Mouse (Mus musculus): ENCODE results near the gene Mid1. TPM values are rescaled to one million over a fixed set of nuclear protein-coding genes. Genes with fewer than 3 reads are reported as not detected.
"Not testable (repeated sequence)": the region's sequence is repeated elsewhere in the genome, so short reads cannot be mapped to it uniquely, and the experiment has no call there.

Gene Mid1
- polyA plus RNA-seq, 1 experiment from 2014 or later = 22.3 TPM

DNA sequence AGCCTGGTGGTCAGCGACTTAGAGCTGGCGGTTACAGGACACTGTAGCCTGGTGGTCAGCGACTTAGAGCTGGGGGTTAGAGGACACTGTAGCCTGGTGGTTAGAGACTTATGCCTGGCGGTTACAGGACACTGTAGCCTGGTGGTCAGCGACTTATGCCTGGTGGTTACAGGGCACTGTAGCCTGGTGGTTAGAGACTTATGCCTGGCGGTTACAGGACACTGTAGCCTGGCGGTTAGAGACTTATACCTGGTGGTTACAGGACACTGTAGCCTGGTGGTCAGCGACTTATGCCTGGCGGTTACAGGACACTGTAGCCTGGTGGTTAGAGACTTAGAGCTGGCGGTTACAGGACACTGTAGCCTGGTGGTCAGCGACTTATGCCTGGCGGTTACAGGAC is 330.9 kb downstream of the Mid1 start:
- not testable (repeated sequence) for DNase-seq (ENCODE audit: extremely low spot score, low spot score); H3K27me3 ChIP-seq (ENCODE audit: poor library complexity, severe bottlenecking); H3K27ac ChIP-seq; H3K4me3 ChIP-seq
- H3K4me1 ChIP-seq = peaks cover 15% of the 10 kb centered on the region
- 89% methylated on average over 11 of the region's 12 CpGs for WGBS
- H3K9me3 ChIP-seq = peaks cover 48% of the 10 kb centered on the region
- peaks cover 57% of the 10 kb centered on the region for H3K36me3 ChIP-seq (replicated peaks)

DNA sequence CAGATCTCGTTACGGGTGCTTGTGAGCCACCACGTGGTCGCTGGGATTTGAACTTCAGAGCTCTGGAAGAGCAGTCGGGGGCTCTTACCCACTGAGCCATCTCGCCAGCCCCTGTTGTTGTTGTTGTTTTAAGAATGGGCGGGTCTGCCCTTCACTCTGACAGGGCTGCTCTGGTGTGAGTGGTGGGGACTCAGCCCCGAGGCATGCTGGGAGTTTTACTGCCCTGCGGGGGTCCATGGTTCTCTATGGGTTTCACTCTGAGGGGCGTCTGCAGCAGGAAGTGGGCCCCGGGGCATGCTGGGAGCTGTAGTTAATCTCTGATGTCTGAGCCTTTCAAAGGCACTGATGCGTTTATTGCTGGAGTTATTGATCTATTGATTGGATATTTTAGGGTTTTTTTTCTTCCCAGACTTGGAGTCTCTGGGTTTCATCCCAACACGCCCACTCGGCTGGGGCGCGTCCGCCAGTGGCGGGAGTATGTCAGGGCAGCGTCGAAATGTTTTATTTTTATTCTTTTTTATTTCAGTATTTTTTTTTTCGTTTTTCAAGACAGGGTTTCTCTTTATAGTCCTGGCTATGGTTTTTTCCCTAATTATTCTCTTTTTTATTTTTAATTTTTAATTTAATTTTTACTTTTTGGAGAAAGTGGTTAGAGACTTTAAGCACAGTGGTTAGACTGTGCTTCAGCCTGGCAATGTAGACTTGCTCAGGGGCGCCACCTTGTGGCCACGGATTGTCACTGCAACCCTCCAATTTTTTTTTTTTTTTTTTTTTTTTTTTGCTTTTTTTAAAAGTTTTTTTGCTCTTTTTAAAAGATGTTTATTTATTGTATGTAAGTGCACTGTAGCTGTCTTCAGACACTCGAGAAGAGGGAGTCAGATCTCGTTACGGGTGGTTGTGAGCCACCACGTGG is 332.6 kb downstream of the Mid1 start:
- 63% methylated on average over 27 of the region's 27 CpGs for WGBS
- not testable (repeated sequence) for H3K27me3 ChIP-seq (ENCODE audit: poor library complexity, severe bottlenecking); H3K27ac ChIP-seq; H3K4me3 ChIP-seq
- H3K36me3 ChIP-seq (replicated peaks) = peaks cover 67% of the 10 kb centered on the region
- peaks cover 13% of the 10 kb centered on the region for H3K4me1 ChIP-seq
- DNase-seq (ENCODE audit: extremely low spot score, low spot score) = peak; percentile 86
- H3K9me3 ChIP-seq = peaks cover 57% of the 10 kb centered on the region

DNA sequence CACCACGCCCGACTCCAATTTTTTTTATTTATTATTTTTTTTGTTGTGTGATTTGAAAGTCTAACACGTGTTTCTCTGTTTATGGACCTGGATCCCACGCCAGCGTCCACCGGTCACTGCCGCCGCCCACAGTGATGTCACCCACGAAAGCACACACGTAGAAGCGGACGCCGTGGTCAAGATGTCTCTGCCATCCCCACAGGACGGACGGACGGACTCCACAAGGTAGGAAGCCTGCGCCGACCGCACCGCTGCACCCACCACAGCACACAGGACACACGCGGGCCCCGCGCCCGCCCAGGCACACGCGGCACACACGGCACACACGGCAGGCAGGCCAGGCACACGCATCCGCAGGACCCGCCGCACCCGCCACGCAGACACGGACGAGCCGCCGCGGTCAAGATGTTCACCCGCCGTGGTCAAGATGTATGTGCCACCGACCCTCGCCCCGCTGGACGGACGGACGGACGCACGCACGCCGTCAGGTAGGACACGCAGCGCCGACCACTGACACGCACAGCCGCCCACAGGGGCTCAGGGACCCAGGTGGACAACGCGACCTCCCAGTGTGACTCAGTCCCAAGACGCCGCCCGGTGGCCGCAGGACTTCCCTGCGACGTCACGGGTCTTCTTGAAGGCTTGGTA is 333.7 kb downstream of the Mid1 start:
- not testable (repeated sequence) for H3K4me3 ChIP-seq; H3K27ac ChIP-seq; H3K27me3 ChIP-seq (ENCODE audit: poor library complexity, severe bottlenecking)
- DNase-seq (ENCODE audit: extremely low spot score, low spot score) = peak; percentile 55
- Histone ChIP-seq H3K4me1 (peaks cover 13% of the 10 kb centered on the region), H3K36me3 (replicated peaks) (peaks cover 67% of the 10 kb centered on the region), H3K9me3 (peaks cover 57% of the 10 kb centered on the region)
- WGBS = 88% methylated on average over 66 of the region's 66 CpGs

DNA sequence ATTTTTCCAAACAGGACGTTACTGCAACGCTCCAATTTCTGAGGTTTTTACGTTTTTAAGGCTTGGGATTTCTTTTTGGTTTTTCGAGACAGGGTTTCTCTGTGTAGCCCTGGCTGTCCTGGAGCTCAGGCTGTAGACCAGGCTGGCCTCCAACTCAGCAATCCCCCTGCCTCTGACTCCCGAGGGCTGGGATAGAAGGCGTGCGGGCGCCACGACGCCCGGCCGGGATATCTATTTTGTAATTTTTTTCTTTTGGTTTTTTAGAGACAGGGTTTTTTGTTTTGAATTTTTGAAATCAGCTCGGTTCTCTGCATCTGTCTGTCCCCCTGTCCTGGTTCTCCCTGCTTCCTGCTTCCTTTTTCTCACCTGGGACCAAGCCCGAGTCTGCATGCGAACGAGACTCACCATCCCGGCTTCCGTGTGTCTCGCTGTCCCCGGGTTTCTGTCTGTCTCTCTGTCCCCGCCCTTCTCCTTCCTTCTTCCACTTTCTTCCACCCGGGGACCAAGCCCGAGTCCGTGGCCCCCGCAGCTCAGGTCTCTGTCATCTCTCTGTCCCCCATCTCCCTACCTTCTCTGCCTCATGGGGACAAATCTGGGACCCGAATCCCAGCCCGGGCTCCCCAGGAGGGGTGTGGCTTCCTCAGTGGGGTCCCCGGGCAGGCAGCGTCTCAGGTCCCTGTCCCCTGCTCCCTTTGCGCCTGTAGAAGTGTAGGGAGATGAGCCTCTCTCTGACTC is 334.4 kb downstream of the Mid1 start:
- H3K27me3 ChIP-seq (ENCODE audit: poor library complexity, severe bottlenecking); H3K27ac ChIP-seq; H3K4me3 ChIP-seq: not testable (repeated sequence)
- Histone ChIP-seq H3K36me3 (replicated peaks) (peaks cover 64% of the 10 kb centered on the region), H3K9me3 (peaks cover 54% of the 10 kb centered on the region), H3K4me1 (peaks cover 13% of the 10 kb centered on the region)
- peak; percentile 67 for DNase-seq (ENCODE audit: extremely low spot score, low spot score)
- WGBS = 86% methylated on average over 30 of the region's 30 CpGs

DNA sequence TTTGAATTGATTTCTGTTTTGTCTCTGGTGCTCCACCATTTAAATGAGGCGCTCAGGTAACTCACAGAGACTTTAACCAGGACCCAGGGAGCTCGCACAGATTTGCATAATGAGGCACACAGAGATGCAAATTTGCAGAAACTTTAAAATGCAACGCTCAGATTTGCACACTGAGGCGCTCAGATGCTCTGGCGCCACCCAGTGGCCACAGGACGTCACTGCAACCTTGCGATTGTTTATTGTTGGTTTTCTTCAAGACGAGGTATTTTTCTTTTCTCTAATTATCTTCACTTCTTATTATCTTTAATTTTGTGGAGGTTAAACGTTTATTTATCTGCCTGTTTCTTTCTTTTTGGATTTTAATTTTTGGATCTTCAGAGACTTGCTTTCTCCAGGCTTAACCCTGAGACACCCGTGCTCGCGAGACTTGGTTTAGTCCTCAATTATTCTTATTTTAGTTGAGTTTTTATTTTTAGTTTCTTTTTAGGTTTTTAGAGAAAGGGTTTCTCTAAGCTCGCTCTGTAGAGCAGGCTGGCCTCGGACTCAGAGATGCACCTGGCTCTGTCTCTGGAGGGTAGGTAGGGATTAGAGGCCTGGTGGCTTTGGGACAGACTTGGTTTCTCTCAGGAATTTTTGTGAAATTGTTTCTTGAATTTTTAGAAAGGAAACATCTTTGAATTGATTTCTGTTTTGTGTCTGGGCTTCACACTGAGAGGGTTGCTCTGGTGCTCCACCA is 335.1 kb downstream of the Mid1 start:
- H3K36me3 ChIP-seq (replicated peaks) = peaks cover 61% of the 10 kb centered on the region
- not testable (repeated sequence) for H3K27ac ChIP-seq; H3K27me3 ChIP-seq (ENCODE audit: poor library complexity, severe bottlenecking); H3K4me3 ChIP-seq; DNase-seq (ENCODE audit: extremely low spot score, low spot score)
- H3K9me3 ChIP-seq = peaks cover 54% of the 10 kb centered on the region
- peaks cover 13% of the 10 kb centered on the region for H3K4me1 ChIP-seq
- 59% methylated on average over 14 of the region's 14 CpGs for WGBS

DNA sequence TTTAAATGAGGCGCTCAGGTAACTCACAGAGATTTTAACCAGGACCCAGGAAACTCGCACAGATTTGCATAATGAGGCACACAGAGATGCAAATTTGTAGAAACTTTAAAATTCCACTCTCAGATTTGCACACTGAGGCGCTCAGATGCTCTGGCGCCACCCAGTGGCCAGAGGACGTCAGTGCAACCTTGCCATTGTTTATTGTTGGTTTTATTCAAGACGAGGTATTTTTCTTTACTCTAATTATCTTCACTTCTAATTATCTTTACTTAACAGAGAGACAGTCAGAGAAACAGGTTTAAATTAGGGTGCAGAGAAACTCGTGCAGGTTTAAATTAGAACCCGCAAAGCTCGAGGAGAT is 335.7 kb downstream of the Mid1 start:
- not testable (repeated sequence) for H3K27ac ChIP-seq
- WGBS = 54% methylated on average over 9 of the region's 9 CpGs

DNA sequence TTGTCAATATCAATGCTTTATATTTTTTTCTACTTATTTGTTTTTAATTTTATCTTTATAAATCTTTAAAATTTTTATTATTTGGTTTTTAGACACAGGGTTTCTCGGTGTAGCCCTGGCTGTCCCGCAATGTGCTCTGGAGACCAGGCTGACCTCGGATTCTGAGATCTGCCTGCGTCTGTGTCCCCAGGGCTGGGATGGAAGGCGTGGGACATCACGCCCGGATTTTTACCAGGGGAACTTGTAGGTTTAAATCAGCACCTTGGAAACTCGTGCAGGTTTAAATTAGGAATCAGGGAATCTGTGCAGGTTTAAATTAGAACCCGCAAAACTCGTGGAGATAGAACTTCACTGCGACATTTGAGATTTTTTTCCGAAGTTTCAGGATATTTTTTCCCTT is 336.2 kb downstream of the Mid1 start:
- not testable (repeated sequence) for H3K27me3 ChIP-seq (ENCODE audit: poor library complexity, severe bottlenecking); H3K27ac ChIP-seq; H3K4me3 ChIP-seq
- 79% methylated on average over 12 of the region's 12 CpGs for WGBS
- peaks cover 13% of the 10 kb centered on the region for H3K4me1 ChIP-seq
- peak; percentile 44 for DNase-seq (ENCODE audit: extremely low spot score, low spot score)
- peaks cover 52% of the 10 kb centered on the region for H3K9me3 ChIP-seq
- peaks cover 58% of the 10 kb centered on the region for H3K36me3 ChIP-seq (replicated peaks)

More for the DNA sequence above, 335.7 kb downstream of the Mid1 start:
- H3K27me3 ChIP-seq (ENCODE audit: poor library complexity, severe bottlenecking); H3K4me3 ChIP-seq: not testable (repeated sequence)
- DNase-seq (ENCODE audit: extremely low spot score, low spot score) = peak; percentile 82
- H3K36me3 ChIP-seq (replicated peaks) = peaks cover 61% of the 10 kb centered on the region
- peaks cover 13% of the 10 kb centered on the region for H3K4me1 ChIP-seq
- H3K9me3 ChIP-seq = peaks cover 54% of the 10 kb centered on the region

DNA sequence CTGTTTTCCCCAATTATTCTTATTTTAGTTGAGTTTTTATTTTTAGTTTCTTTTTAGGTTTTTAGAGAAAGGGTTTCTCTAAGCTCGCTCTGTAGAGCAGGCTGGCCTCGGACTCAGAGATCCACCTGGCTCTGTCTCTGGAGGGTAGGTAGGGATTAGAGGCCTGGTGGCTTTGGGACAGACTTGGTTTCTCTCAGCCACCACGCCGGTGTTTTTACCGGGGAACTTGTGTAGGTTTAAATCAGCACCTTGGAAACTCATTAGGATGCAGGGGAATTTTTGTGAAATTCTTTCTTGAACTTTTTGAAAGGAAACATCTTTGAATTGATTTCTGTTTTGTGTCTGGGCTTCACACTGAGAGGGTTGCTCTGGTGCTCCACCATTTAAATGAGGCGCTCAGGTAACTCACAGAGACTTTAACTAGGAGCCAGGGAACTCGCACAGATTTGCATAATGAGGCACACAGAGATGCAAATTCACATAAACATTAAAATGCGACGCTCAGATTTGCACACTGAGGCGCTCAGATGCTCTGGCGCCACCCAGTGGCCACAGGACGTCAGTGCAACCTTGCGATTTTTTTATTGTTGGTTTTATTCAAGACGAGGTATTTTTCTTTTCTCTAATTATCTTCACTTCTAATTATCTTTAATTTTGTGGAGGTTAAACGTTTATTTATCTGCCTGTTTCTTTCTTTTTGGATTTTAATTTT is 336.9 kb downstream of the Mid1 start:
- H3K27me3 ChIP-seq (ENCODE audit: poor library complexity, severe bottlenecking); H3K27ac ChIP-seq; H3K4me3 ChIP-seq: not testable (repeated sequence)
- Histone ChIP-seq H3K9me3 (peaks cover 48% of the 10 kb centered on the region), H3K36me3 (replicated peaks) (peaks cover 54% of the 10 kb centered on the region), H3K4me1 (peaks cover 13% of the 10 kb centered on the region)
- peak; percentile 67 for DNase-seq (ENCODE audit: extremely low spot score, low spot score)
- 54% methylated on average over 15 of the region's 15 CpGs for WGBS

Other genes with a start within 250 kb of the Mid1 start
- 0.16 and 0.17 TPM in 2 replicates for gene 4933400A11Rik, start 94.4 kb downstream of the Mid1 start, polyA plus RNA-seq (2016; fragmentation: Nextera tagmentation; extraction: Ambion mirVana)

All from forebrain, embryonic 10.5 days (tissue).